Mouse (Mus musculus): ENCODE data around the gene BC037034. TPM values are rescaled to one million over a fixed set of nuclear protein-coding genes. Genes with fewer than 3 reads are reported as not detected.
A peak's percentile ranks its signal among the peaks of the same experiment; 100 is the strongest.

BC037034 gene
- polyA plus RNA-seq, 1 experiment, result 6.7 TPM

- Histone ChIP-seq H3ac (ENCODE audit: control insufficient read depth, insufficient read length) (no peak overlapping the region), H3K4me2 (ENCODE audit: low read depth) (no peak overlapping the region), H3K36me3 (ENCODE audit: control insufficient read depth, insufficient read depth) (no peaks in the 10 kb centered on the region), H3K4me3 (no peak overlapping the region), H3K27me3 (ENCODE audit: control insufficient read depth, insufficient read depth, insufficient read length) (no peaks in the 10 kb centered on the region), H3K79me2 (ENCODE audit: control insufficient read depth, insufficient read depth) (no peaks in the 10 kb centered on the region)
- TF ChIP-seq POLR2A (IDR thresholded peaks at IDR 0.05; ENCODE audit: insufficient read length, low read depth) (no peak), TCF12 (IDR thresholded peaks at IDR 0.05; ENCODE audit: insufficient read depth, poor library complexity, severe bottlenecking) (no peak), E2F4 (IDR thresholded peaks at IDR 0.05; ENCODE audit: insufficient read depth) (no peak), USF1 (IDR thresholded peaks at IDR 0.05; ENCODE audit: low read depth) (no peak), REST (IDR thresholded peaks at IDR 0.05; ENCODE audit: insufficient read depth, insufficient read length) (no peak)
Measured at GRCm38 (mm10) chr5:138257585-138257978, 6.3 kb downstream of the BC037034 start.

GRCm38 (mm10) chr5:138256966-138257584, 6.8 kb downstream of the BC037034 start:
- Histone ChIP-seq H3K4me3 (no peak overlapping the region), H3K4me2 (ENCODE audit: low read depth) (no peak overlapping the region), H3K36me3 (ENCODE audit: control insufficient read depth, insufficient read depth) (no peaks in the 10 kb centered on the region), H3ac (ENCODE audit: control insufficient read depth, insufficient read length) (no peak overlapping the region), H3K27me3 (ENCODE audit: control insufficient read depth, insufficient read depth, insufficient read length) (no peaks in the 10 kb centered on the region), H3K79me2 (ENCODE audit: control insufficient read depth, insufficient read depth) (no peaks in the 10 kb centered on the region)
- TF ChIP-seq MYOD1 (IDR thresholded peaks at IDR 0.05; ENCODE audit: control insufficient read depth in 1 of 3, insufficient read length in 2 of 3, low read depth in 2 of 3), result no peak
- no peak for TF ChIP-seq TCF3 (IDR thresholded peaks at IDR 0.05; ENCODE audit: insufficient read length, low read depth)
- no peak for TF ChIP-seq MAX (IDR thresholded peaks at IDR 0.05; ENCODE audit: low read depth)
- TF ChIP-seq MYOG (IDR thresholded peaks at IDR 0.05; ENCODE audit: control insufficient read depth in 1 of 3, insufficient read depth in 1 of 3, insufficient read length in 2 of 3, low read depth in 2 of 3), result no peak
- TF ChIP-seq TCF12 (IDR thresholded peaks at IDR 0.05; ENCODE audit: insufficient read depth, poor library complexity, severe bottlenecking), result no peak
- TF ChIP-seq CEBPB (IDR thresholded peaks at IDR 0.05; ENCODE audit: insufficient read depth, poor library complexity, severe bottlenecking), result no peak
- TF ChIP-seq USF1 (IDR thresholded peaks at IDR 0.05; ENCODE audit: low read depth), result no peak
- no peak for TF ChIP-seq POLR2A (IDR thresholded peaks at IDR 0.05; ENCODE audit: insufficient read length, low read depth)
- no peak for TF ChIP-seq E2F4 (IDR thresholded peaks at IDR 0.05; ENCODE audit: insufficient read depth)
- no peak for TF ChIP-seq POLR2AphosphoS2 (IDR thresholded peaks at IDR 0.05; ENCODE audit: insufficient read length, low read depth)
- TF ChIP-seq SRF (IDR thresholded peaks at IDR 0.05; ENCODE audit: control insufficient read depth, insufficient read length, low read depth), result no peak
- no peak for TF ChIP-seq REST (IDR thresholded peaks at IDR 0.05; ENCODE audit: insufficient read depth, insufficient read length)

GRCm38 (mm10) chr5:138256094-138256467, 7.8 kb downstream of the BC037034 start:
- TF ChIP-seq E2F4 (IDR thresholded peaks at IDR 0.05; ENCODE audit: insufficient read depth) (no peak), POLR2AphosphoS2 (IDR thresholded peaks at IDR 0.05; ENCODE audit: insufficient read length, low read depth) (peak; percentile 29)
- Histone ChIP-seq H3ac (ENCODE audit: control insufficient read depth, insufficient read length) (peak overlapping the region; percentile 46), H3K4me3 (peak overlapping the region; percentile 76), H3K79me2 (ENCODE audit: control insufficient read depth, insufficient read depth) (no peaks in the 10 kb centered on the region), H3K36me3 (ENCODE audit: control insufficient read depth, insufficient read depth) (no peaks in the 10 kb centered on the region), H3K4me2 (ENCODE audit: low read depth) (peak overlapping the region; percentile 91), H3K27me3 (ENCODE audit: control insufficient read depth, insufficient read depth, insufficient read length) (no peaks in the 10 kb centered on the region)

GRCm38 (mm10) chr5:138255353-138256093, 8.3 kb downstream of the BC037034 start, which contains the start of gene Lamtor4:
Gene Lamtor4, plus strand, starts transcription at chr5:138255482.
- Histone ChIP-seq H3K36me3 (ENCODE audit: control insufficient read depth, insufficient read depth) (no peaks in the 10 kb centered on the region), H3K4me3 (peak within 1 kb of the TSS; percentile 76), H3K27me3 (ENCODE audit: control insufficient read depth, insufficient read depth, insufficient read length) (no peaks in the 10 kb centered on the region), H3K79me2 (ENCODE audit: control insufficient read depth, insufficient read depth) (no peaks in the 10 kb centered on the region), H3K4me2 (ENCODE audit: low read depth) (peak within 1 kb of the TSS; percentile 92), H3ac (ENCODE audit: control insufficient read depth, insufficient read length) (peak within 1 kb of the TSS; percentile 46)
- TF ChIP-seq CEBPB (IDR thresholded peaks at IDR 0.05; ENCODE audit: insufficient read depth, poor library complexity, severe bottlenecking), result no peak
- TF ChIP-seq REST (IDR thresholded peaks at IDR 0.05; ENCODE audit: insufficient read depth, insufficient read length), result no peak
- peak in 1 of 3 experiments; percentile 21 for TF ChIP-seq MYOG (IDR thresholded peaks at IDR 0.05; ENCODE audit: control insufficient read depth in 1 of 3, insufficient read depth in 1 of 3, insufficient read length in 2 of 3, low read depth in 2 of 3)
- peak; percentile 94 for TF ChIP-seq POLR2A (IDR thresholded peaks at IDR 0.05; ENCODE audit: insufficient read length, low read depth)
- peak; percentile 83 for TF ChIP-seq POLR2AphosphoS2 (IDR thresholded peaks at IDR 0.05; ENCODE audit: insufficient read length, low read depth)
- TF ChIP-seq USF1 (IDR thresholded peaks at IDR 0.05; ENCODE audit: low read depth), result peak; percentile 90
- peak in 2 of 3 experiments; percentile 7 to 13 for TF ChIP-seq MYOD1 (IDR thresholded peaks at IDR 0.05; ENCODE audit: control insufficient read depth in 1 of 3, insufficient read length in 2 of 3, low read depth in 2 of 3)

- Histone ChIP-seq H3ac (ENCODE audit: control insufficient read depth, insufficient read length) (no peak overlapping the region), H3K36me3 (ENCODE audit: control insufficient read depth, insufficient read depth) (no peaks in the 10 kb centered on the region), H3K27me3 (ENCODE audit: control insufficient read depth, insufficient read depth, insufficient read length) (no peaks in the 10 kb centered on the region), H3K4me3 (no peak overlapping the region), H3K79me2 (ENCODE audit: control insufficient read depth, insufficient read depth) (no peaks in the 10 kb centered on the region), H3K4me2 (ENCODE audit: low read depth) (no peak overlapping the region)
- TF ChIP-seq TCF12 (IDR thresholded peaks at IDR 0.05; ENCODE audit: insufficient read depth, poor library complexity, severe bottlenecking) (no peak), USF1 (IDR thresholded peaks at IDR 0.05; ENCODE audit: low read depth) (no peak), POLR2A (IDR thresholded peaks at IDR 0.05; ENCODE audit: insufficient read length, low read depth) (no peak), CEBPB (IDR thresholded peaks at IDR 0.05; ENCODE audit: insufficient read depth, poor library complexity, severe bottlenecking) (no peak), TCF3 (IDR thresholded peaks at IDR 0.05; ENCODE audit: insufficient read length, low read depth) (no peak), E2F4 (IDR thresholded peaks at IDR 0.05; ENCODE audit: insufficient read depth) (no peak), MYOG (IDR thresholded peaks at IDR 0.05; ENCODE audit: control insufficient read depth in 1 of 3, insufficient read depth in 1 of 3, insufficient read length in 2 of 3, low read depth in 2 of 3) (no peak), REST (IDR thresholded peaks at IDR 0.05; ENCODE audit: insufficient read depth, insufficient read length) (no peak), MYOD1 (IDR thresholded peaks at IDR 0.05; ENCODE audit: control insufficient read depth in 1 of 3, insufficient read length in 2 of 3, low read depth in 2 of 3) (no peak), SRF (IDR thresholded peaks at IDR 0.05; ENCODE audit: control insufficient read depth, insufficient read length, low read depth) (no peak), MAX (IDR thresholded peaks at IDR 0.05; ENCODE audit: low read depth) (no peak), POLR2AphosphoS2 (IDR thresholded peaks at IDR 0.05; ENCODE audit: insufficient read length, low read depth) (no peak)
Measured at GRCm38 (mm10) chr5:138253061-138253460, 10.8 kb downstream of the BC037034 start.
